Mouse (Mus musculus) heart, adult 2 months (tissue): ENCODE measurements around the gene Tbxa2r. TPM values are rescaled to one million over a fixed set of nuclear protein-coding genes. Genes with fewer than 3 reads are reported as not detected.

Experiments
- DNase-seq, 2 experiments: peaks; one replicate each; pipeline ENCODE4 v3.0.0; 2021
- H3K27ac ChIP-seq: fragments of 200-600 bp; 2 replicates; pipeline ENCODE4 v1.8.1; 2022
- H3K27me3 ChIP-seq: fragments of 200-500 bp; 2 replicates; pipeline ENCODE4 v1.6.1; 2012; ENCODE audit warnings: mild to moderate bottlenecking, low read length, inconsistent platforms, mixed read lengths; ENCODE audit not compliant: control insufficient read depth, insufficient read depth
- H3K36me3 ChIP-seq: fragments of 200-500 bp; 2 replicates; pipeline ENCODE4 v1.6.1; 2012; ENCODE audit warnings: low read length, inconsistent platforms; ENCODE audit not compliant: control insufficient read depth, insufficient read depth
- H3K4me1 ChIP-seq: fragments of 200-500 bp; 2 replicates; pipeline ENCODE4 v1.6.1; 2011; ENCODE audit warnings: low read length; ENCODE audit not compliant: control insufficient read depth, insufficient read depth
- H3K4me3 ChIP-seq: fragments of 200-600 bp; 2 replicates; pipeline ENCODE4 v1.8.1; 2022
- H3K79me2 ChIP-seq: fragments of 200-500 bp; replicated peaks from 2 replicates; pipeline ENCODE4 v1.6.1; 2012; ENCODE audit warnings: mild to moderate bottlenecking, inconsistent platforms, low read length, moderate library complexity, mixed read lengths; ENCODE audit not compliant: control insufficient read depth, insufficient read depth
- H3K9ac ChIP-seq: fragments of 200-500 bp; 2 replicates; pipeline ENCODE4 v1.6.1; 2012; ENCODE audit warnings: low read depth, mild to moderate bottlenecking, control low read depth, inconsistent platforms, low read length, mixed read lengths
- CTCF ChIP-seq: fragments of 200-600 bp; IDR thresholded peaks from 2 replicates; pipeline ENCODE4 v1.8.1; 2022; ENCODE audit warnings: antibody characterized with exemption, mild to moderate bottlenecking, moderate library complexity
- EP300 ChIP-seq: fragments of 200-500 bp; IDR thresholded peaks from 2 replicates; pipeline ENCODE4 v1.6.1; 2011; ENCODE audit warnings: low read depth, low read length, control low read depth; ENCODE audit not compliant: insufficient read depth
- POLR2A ChIP-seq: fragments of 200-500 bp; IDR thresholded peaks from 2 replicates; pipeline ENCODE4 v1.6.1; 2011; ENCODE audit warnings: mild to moderate bottlenecking, low read depth, low read length, control low read depth; ENCODE audit not compliant: insufficient read depth
- WGBS: fragments of 180-500 bp; shearing (Covaris S2); methylation state at CpG from one replicate; pipeline ENCODE4 v1.1.7; 2018; 5-methylcytosine and 5-hydroxymethylcytosine counted together
- intact Hi-C: fragments of 180-260 bp; cut with DNase I; formaldehyde crosslinking; loops from one replicate; pipeline ENCODE4 v1.15.1; 2025
- polyA plus RNA-seq: library from polyadenylated mRNA; depleted of rRNA; stranded (reverse); fragments of >200 nt; gene quantifications from 2 replicates; pipeline ENCODE4 v1.2.3, GENCODE M21; 2012
- total RNA-seq, 2 experiments: library from RNA; stranded (reverse); gene quantifications; 2 replicates each; pipeline ENCODE4 v1.2.3; 2021

Gene Tbxa2r
- total and polyA plus RNA-seq, 3 experiments = 3.8 to 7.1 (median 4.1) TPM

GRCm38 (mm10) chr10:81351678-81352291 is 23.3 kb downstream of the Tbxa2r start:
- H3K79me2 ChIP-seq = no peaks in the 10 kb centered on the region
- 30% methylated on average over 9 of the region's 9 CpGs for WGBS
- no peak overlapping the region for H3K4me3 ChIP-seq
- DNase-seq = no peak
- intact Hi-C loops = loop anchor here (2.0 kb wide), 2 partner anchors 25 to 31 kb away; partner anchors contain the start of gene Cactin
- H3K36me3 ChIP-seq = no peaks in the 10 kb centered on the region
- H3K27me3 ChIP-seq = no peaks in the 10 kb centered on the region
- no peak overlapping the region for H3K27ac ChIP-seq
- TF ChIP-seq EP300 = no peak
- TF ChIP-seq POLR2A = no peak
- no peak for TF ChIP-seq CTCF
- H3K4me1 ChIP-seq = peaks cover 5% of the 10 kb centered on the region; the same call in 1 of the 2 replicates
- H3K9ac ChIP-seq = no peak overlapping the region

DNA sequence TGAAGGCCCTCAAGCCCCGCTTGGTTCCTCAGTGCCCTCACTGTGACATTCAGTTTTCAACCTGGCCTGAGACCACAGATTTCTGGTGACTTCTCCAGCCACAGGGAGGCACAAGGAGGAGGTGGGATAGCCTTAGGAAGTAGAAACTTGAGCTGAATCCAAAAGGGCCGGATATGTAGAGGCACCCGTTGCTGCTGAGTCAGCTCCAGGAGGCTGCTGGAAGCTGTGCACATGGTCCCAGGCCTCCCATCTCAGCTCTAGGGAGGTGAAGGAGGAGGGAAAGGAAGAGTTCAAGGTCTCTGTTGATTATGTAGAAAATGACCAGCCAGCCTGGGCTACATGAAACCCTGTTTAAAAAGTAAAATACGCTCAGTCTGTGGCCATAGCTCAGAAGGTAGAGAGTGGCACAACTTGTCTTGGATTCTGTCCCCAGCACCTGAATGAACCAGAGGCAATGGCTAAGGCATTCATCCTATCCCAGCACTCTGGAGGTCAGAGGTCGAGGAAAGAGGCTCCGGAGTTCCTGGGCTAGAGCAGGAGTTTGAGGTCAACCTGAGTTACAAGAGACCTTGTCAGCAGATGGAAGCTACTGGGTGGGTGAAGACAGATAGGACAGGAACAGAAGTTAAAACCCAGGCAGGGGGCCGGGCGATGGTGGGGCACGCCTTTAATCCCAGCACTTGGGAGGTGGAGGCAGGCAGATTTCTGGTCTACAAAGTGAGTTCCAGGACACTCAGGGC is 26.4 kb downstream of the Tbxa2r start:
- Histone ChIP-seq H3K4me3 (no peak overlapping the region), H3K27ac (no peak overlapping the region), H3K36me3 (no peaks in the 10 kb centered on the region), H3K27me3 (no peaks in the 10 kb centered on the region), H3K9ac (no peak overlapping the region), H3K4me1 (peaks cover 6% of the 10 kb centered on the region), H3K79me2 (no peaks in the 10 kb centered on the region)
- WGBS = 66% methylated on average over 9 of the region's 9 CpGs
- TF ChIP-seq EP300 (no peak), CTCF (no peak)
- intact Hi-C loops = no loop called here
- DNase-seq = no peak

- TF ChIP-seq EP300 (no peak), CTCF (no peak), POLR2A (no peak)
- DNase-seq = no peak
- intact Hi-C loops = no loop called here
- H3K27me3 ChIP-seq = no peaks in the 10 kb centered on the region
- WGBS = 78% methylated on average over 4 of the region's 4 CpGs
- no peak overlapping the region for H3K27ac ChIP-seq
- no peak overlapping the region for H3K9ac ChIP-seq
- H3K79me2 ChIP-seq = no peaks in the 10 kb centered on the region
- no peak overlapping the region for H3K4me3 ChIP-seq
- H3K36me3 ChIP-seq = no peaks in the 10 kb centered on the region
- H3K4me1 ChIP-seq = peaks cover 6% of the 10 kb centered on the region
Observed at GRCm38 (mm10) chr10:81355533-81355932, 27.0 kb downstream of the Tbxa2r start.

DNA sequence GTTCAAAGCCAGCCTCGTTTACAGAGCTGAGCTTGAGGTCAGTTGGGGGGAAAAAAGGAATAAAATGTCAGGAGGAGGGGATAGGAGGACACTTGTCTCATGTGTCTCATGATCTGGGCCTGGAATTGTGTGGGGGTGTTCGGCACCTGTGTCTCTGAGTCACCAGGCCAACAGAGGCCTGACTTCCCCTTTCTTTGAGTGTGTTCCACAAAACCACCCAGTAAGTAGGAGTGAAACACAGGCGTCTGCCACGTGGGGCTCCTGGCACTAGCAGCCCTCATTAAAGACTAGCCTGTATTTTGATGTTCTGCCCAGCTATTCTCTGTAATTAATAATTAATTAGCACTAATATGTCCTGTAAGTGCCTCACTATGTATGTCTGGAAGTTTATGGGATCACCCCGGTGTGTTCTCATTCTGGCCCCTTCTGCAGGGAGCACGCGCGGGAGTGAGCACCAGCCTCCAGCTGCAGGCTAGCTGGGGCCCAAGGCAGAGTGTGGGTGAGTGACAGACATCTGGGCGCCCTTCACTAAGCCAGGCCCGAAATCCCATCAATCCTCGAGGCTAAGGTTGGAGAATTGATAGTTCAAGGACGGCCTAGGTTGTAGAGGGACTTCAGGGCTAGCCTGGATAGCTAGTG is 27.9 kb downstream of the Tbxa2r start:
- intact Hi-C loops = no loop called here
- WGBS = 60% methylated on average over 12 of the region's 12 CpGs
- peak in 1 of 2 experiments; percentile 48 for DNase-seq
- Histone ChIP-seq H3K4me1 (peaks cover 6% of the 10 kb centered on the region), H3K9ac (no peak overlapping the region), H3K27me3 (no peaks in the 10 kb centered on the region), H3K4me3 (no peak overlapping the region; the same call in 1 of the 2 replicates), H3K79me2 (no peaks in the 10 kb centered on the region), H3K27ac (peak overlapping the region; percentile 59), H3K36me3 (no peaks in the 10 kb centered on the region)
- no peak for TF ChIP-seq POLR2A
- TF ChIP-seq CTCF = no peak
- no peak for TF ChIP-seq EP300

- peak within 1 kb of the TSS; percentile 94 for H3K9ac ChIP-seq
- H3K27ac ChIP-seq = peak within 1 kb of the TSS; percentile 82
- no peaks in the 10 kb centered on the region for H3K36me3 ChIP-seq
- peaks cover 6% of the 10 kb centered on the region for H3K4me1 ChIP-seq
- TF ChIP-seq EP300 (0 out of 2 replicates have a peak, but pooled peaks have one; percentile 0), CTCF (no peak), POLR2A (peak; percentile 58; the same call in 1 of the 2 replicates)
- H3K27me3 ChIP-seq = no peaks in the 10 kb centered on the region
- peak; percentile 93 to 95 for DNase-seq
- 2% methylated on average over 79 of the region's 79 CpGs for WGBS
- H3K79me2 ChIP-seq = no peaks in the 10 kb centered on the region
- intact Hi-C loops = no loop called here
- H3K4me3 ChIP-seq = peak within 1 kb of the TSS; percentile 69
Observed at GRCm38 (mm10) chr10:81356991-81357844, 28.7 kb downstream of the Tbxa2r start, which contains the start of gene Mfsd12. Mfsd12 (plus strand) TSS chr10:81357491.
